Mouse (Mus musculus) ES-E14 (cell line): Measurements from ENCODE around the gene Fbxw9.

ENCODE experiments used
- CHD2 ChIP-seq: IDR thresholded peaks from 2 replicates; pipeline ENCODE4 v1.6.1; 2014; ENCODE audit warnings: mild to moderate bottlenecking, low read depth, low read length, inconsistent platforms
- MAFK ChIP-seq: IDR thresholded peaks from 2 replicates; pipeline ENCODE4 v1.6.1; 2014; ENCODE audit warnings: mild to moderate bottlenecking, low read depth, low read length, inconsistent platforms; ENCODE audit not compliant: insufficient read depth
- ZC3H11A ChIP-seq: IDR thresholded peaks from 2 replicates; pipeline ENCODE4 v1.6.1; 2012; ENCODE audit warnings: low read depth, mild to moderate bottlenecking, inconsistent platforms, low read length, borderline replicate concordance
- ZNF384 ChIP-seq: IDR thresholded peaks from 2 replicates; pipeline ENCODE4 v1.6.1; 2012; ENCODE audit warnings: low read depth, low read length, inconsistent platforms

DNA sequence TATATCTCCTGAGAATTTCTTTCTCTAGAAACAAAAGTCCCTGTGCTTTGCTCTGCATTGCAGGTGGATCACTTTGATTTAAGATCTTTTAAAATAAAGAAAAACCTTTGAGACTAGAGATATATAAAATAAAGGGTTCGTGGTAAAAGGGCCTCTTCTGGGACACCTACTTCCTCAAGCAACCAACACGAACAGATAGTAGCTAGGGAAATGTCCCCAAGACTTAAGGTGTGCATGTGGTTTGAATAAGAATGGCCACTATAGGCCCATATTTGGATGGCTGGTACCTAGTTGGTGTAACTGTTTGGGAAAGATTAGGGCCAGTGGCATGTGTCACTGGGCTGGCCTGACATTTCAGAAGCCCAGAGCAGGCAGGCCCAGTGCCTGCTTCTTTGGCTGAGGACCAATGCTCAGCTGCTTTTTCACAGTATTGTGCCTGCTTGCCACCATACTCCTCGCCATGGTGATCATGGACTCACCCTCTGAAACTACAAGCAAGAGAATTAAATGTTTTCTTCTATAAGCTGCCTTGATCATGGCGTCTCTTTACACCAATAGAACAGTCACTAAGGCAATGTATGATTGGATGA lies 40.3 kb downstream of the Fbxw9 start:
- TF ChIP-seq ZNF384 (no peak), CHD2 (no peak), MAFK (no peak), ZC3H11A (no peak)
